Mouse (Mus musculus): ENCODE results near the gene Dclk1. TPM values are rescaled to one million over a fixed set of nuclear protein-coding genes. Genes with fewer than 3 reads are reported as not detected.
A peak's percentile ranks its signal among the peaks of the same experiment; 100 is the strongest.

Gene Dclk1
- polyA plus RNA-seq, 1 experiment from 2014 or later: 4.4 TPM

DNA sequence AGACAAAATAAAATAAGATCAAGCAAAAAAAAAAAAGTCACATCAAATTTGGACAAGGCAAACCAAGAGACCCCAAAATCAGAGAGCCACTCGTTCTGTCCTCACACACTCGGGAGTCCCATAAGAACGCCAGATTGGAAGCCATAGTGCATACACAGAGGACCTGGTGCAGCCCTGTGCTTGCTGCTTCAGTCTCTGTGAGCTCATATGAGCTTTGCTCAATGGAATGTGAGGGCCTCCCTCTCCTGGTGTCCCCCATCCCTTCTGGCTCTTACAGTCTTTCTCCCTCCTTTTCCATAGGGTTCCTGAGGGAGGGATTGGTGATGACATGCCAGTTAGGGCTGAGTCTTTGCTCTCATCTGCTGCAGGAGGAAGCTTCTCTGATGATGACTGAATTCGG is 27.6 kb downstream of the Dclk1 start:
- Histone ChIP-seq H3K27me3 (ENCODE audit: control insufficient read depth, insufficient read depth, low read length) (no peaks in the 10 kb centered on the region), H3K4me3 (ENCODE audit: low read depth, low read length) (no peak overlapping the region), H3K36me3 (ENCODE audit: control insufficient read depth, insufficient read depth, low read length) (no peaks in the 10 kb centered on the region), H3K9me3 (ENCODE audit: control insufficient read depth, low read length) (no peaks in the 10 kb centered on the region), H3K9ac (ENCODE audit: low read length) (no peak overlapping the region), H3K4me1 (replicated peaks; ENCODE audit: control insufficient read depth, insufficient read depth) (no peaks in the 10 kb centered on the region), H3K27ac (replicated peaks) (no peak overlapping the region), H3K4me2 (replicated peaks; ENCODE audit: low read depth) (no peak overlapping the region)
- no peak for ATAC-seq (ENCODE audit: low FRiP score, low TSS enrichment)
- TF ChIP-seq EP300 (optimal IDR thresholded peaks at IDR 0.05) (no peak), CTCF (IDR thresholded peaks at IDR 0.05; ENCODE audit: low read depth) (no peak)
- DNase-seq (ENCODE audit: low spot score): no peak
- WGBS: 66% methylated on average over 4 of the region's 4 CpGs

DNA sequence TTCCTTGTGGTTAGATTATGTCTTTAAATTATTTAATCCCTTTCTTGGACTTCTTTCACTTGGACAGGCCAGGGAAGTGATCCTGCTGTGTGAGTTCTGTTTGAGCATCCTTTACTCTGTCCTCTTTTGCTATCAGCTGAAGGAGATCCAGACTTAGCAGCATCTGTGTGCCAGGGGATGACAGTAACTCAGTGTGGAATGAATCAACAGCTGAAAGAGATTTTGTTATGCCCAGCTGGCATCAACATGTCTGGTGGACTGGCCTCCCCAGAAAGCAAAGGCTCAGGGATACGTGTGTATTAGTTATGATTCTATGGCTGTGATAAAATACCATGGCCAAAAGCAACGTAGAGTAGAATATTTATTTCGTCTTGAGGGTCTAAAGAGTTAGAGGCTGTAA is 28.2 kb downstream of the Dclk1 start:
- WGBS: 80% methylated on average over 3 of the region's 3 CpGs
- no peak for ATAC-seq (ENCODE audit: low FRiP score, low TSS enrichment)
- Histone ChIP-seq H3K4me1 (replicated peaks; ENCODE audit: control insufficient read depth, insufficient read depth) (no peaks in the 10 kb centered on the region), H3K4me3 (ENCODE audit: low read depth, low read length) (no peak overlapping the region), H3K9me3 (ENCODE audit: control insufficient read depth, low read length) (no peaks in the 10 kb centered on the region), H3K9ac (ENCODE audit: low read length) (no peak overlapping the region), H3K4me2 (replicated peaks; ENCODE audit: low read depth) (no peak overlapping the region), H3K36me3 (ENCODE audit: control insufficient read depth, insufficient read depth, low read length) (no peaks in the 10 kb centered on the region), H3K27ac (replicated peaks) (no peak overlapping the region), H3K27me3 (ENCODE audit: control insufficient read depth, insufficient read depth, low read length) (no peaks in the 10 kb centered on the region)
- no peak for DNase-seq (ENCODE audit: low spot score)
- TF ChIP-seq CTCF (IDR thresholded peaks at IDR 0.05; ENCODE audit: low read depth) (no peak), EP300 (optimal IDR thresholded peaks at IDR 0.05) (no peak)

DNA sequence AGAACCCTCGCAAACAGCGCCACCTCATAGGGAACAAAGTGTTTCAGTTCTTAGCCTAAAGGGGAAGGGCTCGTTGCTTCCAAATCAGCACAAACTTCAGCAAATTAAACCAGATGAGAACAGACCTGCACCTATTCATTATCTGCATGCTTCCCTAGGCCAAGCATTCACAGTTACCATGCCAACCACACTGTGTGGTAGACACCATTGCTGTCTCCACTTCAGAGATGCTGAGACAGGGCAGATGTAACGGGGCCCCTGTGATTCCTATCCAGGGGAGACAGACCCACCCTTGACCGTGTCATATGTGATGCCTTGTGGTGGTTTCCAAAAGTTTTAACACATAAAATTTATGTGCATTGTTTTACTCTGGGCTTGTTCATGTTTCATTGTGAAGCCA is 28.8 kb downstream of the Dclk1 start:
- Histone ChIP-seq H3K9ac (ENCODE audit: low read length) (no peak overlapping the region), H3K4me1 (replicated peaks; ENCODE audit: control insufficient read depth, insufficient read depth) (no peaks in the 10 kb centered on the region), H3K9me3 (ENCODE audit: control insufficient read depth, low read length) (no peaks in the 10 kb centered on the region), H3K27ac (replicated peaks) (no peak overlapping the region), H3K4me3 (ENCODE audit: low read depth, low read length) (no peak overlapping the region), H3K4me2 (replicated peaks; ENCODE audit: low read depth) (no peak overlapping the region), H3K27me3 (ENCODE audit: control insufficient read depth, insufficient read depth, low read length) (no peaks in the 10 kb centered on the region), H3K36me3 (ENCODE audit: control insufficient read depth, insufficient read depth, low read length) (no peaks in the 10 kb centered on the region)
- ATAC-seq (ENCODE audit: low FRiP score, low TSS enrichment) (no peak), DNase-seq (ENCODE audit: low spot score) (no peak)
- TF ChIP-seq EP300 (optimal IDR thresholded peaks at IDR 0.05) (no peak), CTCF (IDR thresholded peaks at IDR 0.05; ENCODE audit: low read depth) (no peak)
- 89% methylated on average over 5 of the region's 5 CpGs for WGBS

DNA sequence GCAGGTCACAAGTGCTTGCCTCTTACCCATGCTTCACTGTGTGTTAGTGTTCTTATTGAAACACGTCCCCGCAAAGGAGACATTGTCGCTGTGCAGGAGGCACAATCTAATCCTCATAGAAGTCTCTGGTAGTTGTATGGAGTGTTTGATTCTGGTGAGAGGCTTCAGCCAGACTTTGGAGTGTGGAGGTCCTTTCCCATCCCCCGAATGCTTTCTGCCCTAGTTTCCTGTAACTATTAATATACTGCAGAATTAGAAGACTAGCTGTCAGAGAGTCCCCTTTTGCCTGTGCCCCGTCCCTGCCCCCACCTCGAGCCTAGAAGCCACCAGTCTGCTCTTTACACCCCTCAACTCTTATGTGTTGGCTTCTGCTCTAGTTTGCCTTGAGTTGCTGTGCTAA is 30.4 kb downstream of the Dclk1 start:
- Histone ChIP-seq H3K27me3 (ENCODE audit: control insufficient read depth, insufficient read depth, low read length) (no peaks in the 10 kb centered on the region), H3K4me1 (replicated peaks; ENCODE audit: control insufficient read depth, insufficient read depth) (no peaks in the 10 kb centered on the region), H3K4me2 (replicated peaks; ENCODE audit: low read depth) (no peak overlapping the region), H3K36me3 (ENCODE audit: control insufficient read depth, insufficient read depth, low read length) (no peaks in the 10 kb centered on the region), H3K9me3 (ENCODE audit: control insufficient read depth, low read length) (no peaks in the 10 kb centered on the region), H3K4me3 (ENCODE audit: low read depth, low read length) (no peak overlapping the region), H3K27ac (replicated peaks) (no peak overlapping the region), H3K9ac (ENCODE audit: low read length) (no peak overlapping the region)
- DNase-seq (ENCODE audit: low spot score) (no peak), ATAC-seq (ENCODE audit: low FRiP score, low TSS enrichment) (no peak)
- WGBS: 81% methylated on average over 6 of the region's 6 CpGs
- TF ChIP-seq CTCF (IDR thresholded peaks at IDR 0.05; ENCODE audit: low read depth): no peak
- TF ChIP-seq EP300 (optimal IDR thresholded peaks at IDR 0.05): no peak

DNA sequence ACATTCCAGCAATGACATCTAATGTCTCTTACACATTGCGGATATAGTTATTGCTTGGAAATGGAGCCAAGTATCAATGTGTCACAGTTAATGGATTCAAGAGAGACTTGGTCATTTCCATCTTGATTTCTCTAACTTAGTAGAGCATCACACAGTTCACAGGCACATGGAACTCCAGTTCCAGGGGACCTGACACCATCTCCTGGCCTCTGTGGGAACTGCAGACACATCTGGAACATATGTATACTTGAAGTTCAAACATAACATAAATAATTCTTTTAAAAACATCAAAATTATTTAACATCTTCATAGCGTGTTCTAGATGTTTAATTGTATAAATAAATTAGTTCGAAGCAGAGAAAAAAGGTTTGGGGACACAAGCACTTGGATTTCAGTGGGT is 34.3 kb downstream of the Dclk1 start:
- DNase-seq (ENCODE audit: low spot score): no peak
- H3K4me1 ChIP-seq (replicated peaks; ENCODE audit: control insufficient read depth, insufficient read depth): no peaks in the 10 kb centered on the region
- H3K9me3 ChIP-seq (ENCODE audit: control insufficient read depth, low read length): no peaks in the 10 kb centered on the region
- no peak overlapping the region for H3K9ac ChIP-seq (ENCODE audit: low read length)
- no peak for ATAC-seq (ENCODE audit: low FRiP score, low TSS enrichment)
- WGBS: 74% methylated on average over 3 of the region's 3 CpGs
- no peak overlapping the region for H3K27ac ChIP-seq (replicated peaks)
- TF ChIP-seq EP300 (optimal IDR thresholded peaks at IDR 0.05) (no peak), CTCF (IDR thresholded peaks at IDR 0.05; ENCODE audit: low read depth) (0 out of 2 replicates have a peak, but pooled peaks have one; percentile 19)
- H3K4me3 ChIP-seq (ENCODE audit: low read depth, low read length): no peak overlapping the region
- no peaks in the 10 kb centered on the region for H3K36me3 ChIP-seq (ENCODE audit: control insufficient read depth, insufficient read depth, low read length)
- H3K4me2 ChIP-seq (replicated peaks; ENCODE audit: low read depth): no peak overlapping the region
- H3K27me3 ChIP-seq (ENCODE audit: control insufficient read depth, insufficient read depth, low read length): no peaks in the 10 kb centered on the region

DNA sequence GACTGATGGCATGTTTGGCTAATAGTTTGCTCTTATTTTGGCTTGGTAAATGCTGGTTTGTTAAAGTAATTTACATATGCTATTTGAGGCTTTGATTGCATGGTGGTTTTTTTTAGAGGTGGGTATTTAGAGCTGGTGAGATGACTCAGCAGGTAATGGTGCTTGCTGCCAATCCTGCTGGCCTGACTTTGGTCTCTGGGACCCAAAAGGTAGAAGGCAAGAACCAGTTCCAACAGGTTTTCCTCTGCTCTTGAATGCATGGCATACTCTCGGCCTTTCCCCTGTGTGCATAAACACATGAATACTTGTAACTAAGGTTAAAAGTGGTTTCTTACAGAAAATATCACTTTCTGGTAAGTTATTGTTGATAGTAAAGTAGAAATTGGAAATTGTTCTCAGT is 34.7 kb downstream of the Dclk1 start:
- no peak overlapping the region for H3K9ac ChIP-seq (ENCODE audit: low read length)
- H3K9me3 ChIP-seq (ENCODE audit: control insufficient read depth, low read length): no peaks in the 10 kb centered on the region
- no peak for TF ChIP-seq CTCF (IDR thresholded peaks at IDR 0.05; ENCODE audit: low read depth)
- no peak for TF ChIP-seq EP300 (optimal IDR thresholded peaks at IDR 0.05)
- H3K4me2 ChIP-seq (replicated peaks; ENCODE audit: low read depth): no peak overlapping the region
- no peaks in the 10 kb centered on the region for H3K27me3 ChIP-seq (ENCODE audit: control insufficient read depth, insufficient read depth, low read length)
- no peak overlapping the region for H3K27ac ChIP-seq (replicated peaks)
- no peak for ATAC-seq (ENCODE audit: low FRiP score, low TSS enrichment)
- no peaks in the 10 kb centered on the region for H3K36me3 ChIP-seq (ENCODE audit: control insufficient read depth, insufficient read depth, low read length)
- WGBS: 73% methylated on average over 1 of the region's 1 CpGs
- no peak for DNase-seq (ENCODE audit: low spot score)
- no peak overlapping the region for H3K4me3 ChIP-seq (ENCODE audit: low read depth, low read length)
- H3K4me1 ChIP-seq (replicated peaks; ENCODE audit: control insufficient read depth, insufficient read depth): no peaks in the 10 kb centered on the region
